Mouse (Mus musculus) midbrain, embryonic 11.5 days (tissue): ENCODE measurements around the gene Asf1a. TPM values are rescaled to one million over a fixed set of nuclear protein-coding genes. Genes with fewer than 3 reads are reported as not detected.

Experiments
- ATAC-seq: fragments of 200-750 bp; cut with Nextera tagmentation; 2 replicates; pipeline ENCODE4 v1.8.0; 2017; ENCODE audit warnings: moderate TSS enrichment, moderate library complexity; ENCODE audit not compliant: low FRiP score
- DNase-seq: peaks from one replicate; pipeline ENCODE4 v3.0.0; 2015; ENCODE audit warnings: low spot score; ENCODE audit errors: missing footprints
- H3K27ac ChIP-seq: fragments of 300-500 bp; sonication (generic); 2 replicates; pipeline ENCODE4 v1.5.1; 2014; ENCODE audit warnings: low read depth, low read length
- H3K27me3 ChIP-seq: fragments of 300-500 bp; sonication (generic); 2 replicates; pipeline ENCODE4 v1.6.1; 2014; ENCODE audit warnings: mild to moderate bottlenecking, low read length, moderate library complexity, mixed read lengths; ENCODE audit not compliant: control insufficient read depth, insufficient read depth
- H3K36me3 ChIP-seq: fragments of 300-500 bp; sonication (generic); 2 replicates; pipeline ENCODE4 v1.6.1; 2014; ENCODE audit warnings: mild to moderate bottlenecking, low read length, moderate library complexity, mixed read lengths; ENCODE audit not compliant: control insufficient read depth, insufficient read depth
- H3K4me1 ChIP-seq: fragments of 300-500 bp; sonication (generic); 2 replicates; pipeline ENCODE4 v1.6.1; 2014; ENCODE audit warnings: low read length; ENCODE audit not compliant: control insufficient read depth, insufficient read depth
- H3K4me2 ChIP-seq: fragments of 300-500 bp; sonication (generic); 2 replicates; pipeline ENCODE4 v1.6.1; 2014; ENCODE audit warnings: mild to moderate bottlenecking, moderate library complexity
- H3K4me3 ChIP-seq: fragments of 300-500 bp; sonication (generic); 2 replicates; pipeline ENCODE4 v1.5.1; 2014; ENCODE audit warnings: low read depth, low read length
- H3K9ac ChIP-seq: fragments of 300-500 bp; sonication (generic); 2 replicates; pipeline ENCODE4 v1.6.1; 2014; ENCODE audit warnings: low read length
- H3K9me3 ChIP-seq: fragments of 300-500 bp; sonication (generic); 2 replicates; pipeline ENCODE4 v1.6.1; 2016; ENCODE audit warnings: low read length; ENCODE audit not compliant: control insufficient read depth
- WGBS: fragments of 180-500 bp; shearing (Covaris S2); extraction: QIAGEN DNeasy Blood & Tissue Kit; methylation state at CpG from one replicate; pipeline ENCODE4 v1.1.7; 2014; 5-methylcytosine and 5-hydroxymethylcytosine counted together
- polyA plus RNA-seq: library from polyadenylated mRNA; unstranded; fragments of >200 nt; fragmentation: Nextera tagmentation; extraction: Ambion mirVana; gene quantifications from 2 replicates; pipeline ENCODE4 v1.2.1, GENCODE M21; 2014

The Asf1a gene
- polyA plus RNA-seq, result 178 and 194 TPM in 2 replicates

DNA sequence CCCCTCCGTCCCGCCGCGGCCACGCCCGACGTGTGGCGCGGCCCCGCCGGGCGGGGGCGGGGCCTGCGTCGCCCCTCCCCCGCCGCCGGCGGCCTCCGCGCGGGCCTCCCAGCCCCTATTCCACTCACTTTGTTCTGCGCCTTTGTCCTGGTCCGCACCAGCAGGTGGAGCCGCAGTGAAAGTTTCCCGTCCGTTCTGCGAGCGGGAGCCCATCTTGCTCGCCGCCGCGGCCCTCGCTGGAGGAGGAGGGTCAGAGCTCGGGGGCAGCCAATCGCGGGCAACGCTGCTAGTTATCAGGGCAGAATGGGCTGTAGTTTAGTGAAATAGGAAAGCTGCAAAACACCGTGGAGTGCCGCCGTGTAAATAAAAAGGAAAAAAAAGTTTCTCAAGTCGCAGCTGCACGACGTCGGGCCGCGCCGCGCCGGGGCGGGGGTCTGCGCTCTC, at the start of gene Asf1a:
Gene Asf1a (plus strand): TSS at position 81 of the 444 bp plus-strand sequence.
- under 1% methylated on average over 51 of the region's 52 CpGs for WGBS
- no peaks in the 10 kb centered on the region for H3K27me3 ChIP-seq
- peak within 1 kb of the TSS; percentile 73 for H3K4me3 ChIP-seq
- peaks cover 2% of the 10 kb centered on the region; the same call in 1 of the 2 replicates for H3K36me3 ChIP-seq
- DNase-seq (peak; percentile 98), ATAC-seq (peak; percentile 97)
- no peaks in the 10 kb centered on the region for H3K9me3 ChIP-seq
- H3K4me1 ChIP-seq, result peaks cover 18% of the 10 kb centered on the region
- H3K9ac ChIP-seq, result peak within 1 kb of the TSS; percentile 98
- H3K4me2 ChIP-seq, result peak within 1 kb of the TSS; percentile 68
- H3K27ac ChIP-seq, result peak within 1 kb of the TSS; percentile 98

DNA sequence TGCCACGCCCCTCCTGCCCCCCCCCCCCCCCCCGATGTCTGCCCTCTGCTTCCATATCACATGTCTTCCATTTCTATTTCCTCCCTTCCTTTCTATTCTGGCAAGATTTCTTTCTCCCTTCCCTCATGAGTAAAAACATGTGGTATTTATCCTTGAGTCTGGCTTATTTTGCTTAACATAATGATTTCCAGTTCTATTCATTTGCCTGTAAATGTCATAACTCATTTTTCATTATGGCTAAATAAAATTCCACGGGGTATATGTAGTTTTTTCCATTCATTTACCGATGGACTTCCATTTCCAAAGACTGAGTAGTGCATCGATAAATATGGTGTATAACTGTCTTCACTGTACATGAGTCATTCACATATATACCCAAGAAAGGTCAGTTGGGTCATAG, 34.6 kb upstream of the Asf1a start:
- no peak overlapping the region for H3K4me3 ChIP-seq
- no peaks in the 10 kb centered on the region for H3K4me1 ChIP-seq
- H3K9me3 ChIP-seq, result no peaks in the 10 kb centered on the region
- 88% methylated on average over 5 of the region's 5 CpGs for WGBS
- H3K27me3 ChIP-seq, result no peaks in the 10 kb centered on the region
- no peak overlapping the region for H3K9ac ChIP-seq
- DNase-seq (no peak), ATAC-seq (no peak)
- peaks cover 2% of the 10 kb centered on the region; the same call in 1 of the 2 replicates for H3K36me3 ChIP-seq
- no peak overlapping the region for H3K4me2 ChIP-seq
- no peak overlapping the region for H3K27ac ChIP-seq

DNA sequence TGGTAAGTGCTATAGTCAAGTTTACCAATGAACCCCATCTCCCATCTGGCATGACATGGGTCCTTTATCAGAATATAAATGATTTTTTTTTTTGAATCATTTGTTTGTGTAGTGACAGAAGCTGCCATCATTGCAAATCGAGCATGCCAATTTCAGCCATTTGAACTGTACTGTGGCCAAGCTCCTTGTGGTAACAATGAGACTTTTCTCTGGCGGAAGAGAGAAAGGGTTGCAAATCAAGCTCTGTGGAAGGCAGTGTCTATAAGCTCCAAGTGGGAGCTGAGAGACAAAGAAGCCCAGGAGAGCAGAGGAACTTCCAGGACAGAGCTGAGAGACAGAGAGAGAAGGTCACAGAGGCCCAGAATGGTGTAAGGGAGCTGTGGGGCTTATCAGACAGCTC, 31.0 kb upstream of the Asf1a start:
- WGBS, result 85% methylated on average over 2 of the region's 2 CpGs
- no peak for ATAC-seq
- Histone ChIP-seq H3K27ac (no peak overlapping the region), H3K9ac (no peak overlapping the region), H3K27me3 (no peaks in the 10 kb centered on the region), H3K36me3 (peaks cover 2% of the 10 kb centered on the region; the same call in 1 of the 2 replicates), H3K4me1 (no peaks in the 10 kb centered on the region), H3K4me3 (no peak overlapping the region), H3K4me2 (no peak overlapping the region), H3K9me3 (no peaks in the 10 kb centered on the region)
- DNase-seq, result no peak

DNA sequence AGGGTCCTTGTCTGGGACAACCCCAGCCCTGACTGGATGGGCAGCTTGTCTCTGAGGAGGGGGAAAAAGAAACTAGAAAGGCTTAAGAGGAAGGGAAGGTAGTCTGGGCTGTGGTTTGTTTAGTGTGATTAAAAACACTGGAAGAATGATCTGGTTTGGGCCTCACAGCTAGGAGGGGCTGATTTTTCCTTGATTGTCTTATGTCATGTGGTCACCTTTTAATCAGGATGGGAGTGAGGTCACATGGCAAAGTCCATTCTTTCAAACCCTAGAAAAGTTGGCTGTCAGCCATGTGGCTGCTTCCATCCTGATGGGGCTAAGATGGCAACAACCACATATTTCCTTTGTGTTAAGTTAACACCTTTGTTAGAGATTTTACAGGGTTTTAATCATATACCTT, 28.0 kb upstream of the Asf1a start:
- no peak for DNase-seq
- Histone ChIP-seq H3K4me1 (no peaks in the 10 kb centered on the region), H3K27ac (no peak overlapping the region), H3K4me2 (no peak overlapping the region), H3K9ac (no peak overlapping the region), H3K27me3 (no peaks in the 10 kb centered on the region), H3K4me3 (no peak overlapping the region), H3K36me3 (no peaks in the 10 kb centered on the region), H3K9me3 (no peaks in the 10 kb centered on the region)
- no peak for ATAC-seq

DNA sequence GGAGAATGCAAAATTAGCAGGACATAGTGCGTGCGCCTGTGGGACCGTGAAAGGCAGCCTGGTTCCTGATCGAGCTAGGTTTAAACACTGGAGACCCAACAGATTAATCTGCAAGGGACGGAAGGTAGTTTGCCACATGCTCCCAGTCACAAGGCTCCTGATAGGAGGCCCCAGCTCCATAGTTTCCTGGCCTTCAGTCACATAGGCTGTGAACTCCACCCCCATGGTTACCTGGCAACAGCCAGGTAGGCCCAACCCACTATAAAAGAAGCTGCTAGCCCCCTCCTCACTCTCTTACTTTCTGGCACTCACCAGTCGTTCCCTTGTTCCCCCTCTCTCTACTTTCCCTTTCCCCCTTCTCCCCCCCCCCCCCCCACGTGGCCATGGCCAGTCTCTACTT, 16.4 kb upstream of the Asf1a start:
- Histone ChIP-seq H3K4me3 (no peak overlapping the region), H3K4me2 (peak overlapping the region; percentile 43; the same call in 1 of the 2 replicates), H3K27ac (no peak overlapping the region), H3K27me3 (no peaks in the 10 kb centered on the region), H3K36me3 (no peaks in the 10 kb centered on the region), H3K4me1 (peaks cover 6% of the 10 kb centered on the region; the same call in 1 of the 2 replicates), H3K9ac (no peak overlapping the region), H3K9me3 (no peaks in the 10 kb centered on the region)
- ATAC-seq, result peak; percentile 70
- WGBS, result 31% methylated on average over 7 of the region's 7 CpGs
- no peak for DNase-seq

DNA sequence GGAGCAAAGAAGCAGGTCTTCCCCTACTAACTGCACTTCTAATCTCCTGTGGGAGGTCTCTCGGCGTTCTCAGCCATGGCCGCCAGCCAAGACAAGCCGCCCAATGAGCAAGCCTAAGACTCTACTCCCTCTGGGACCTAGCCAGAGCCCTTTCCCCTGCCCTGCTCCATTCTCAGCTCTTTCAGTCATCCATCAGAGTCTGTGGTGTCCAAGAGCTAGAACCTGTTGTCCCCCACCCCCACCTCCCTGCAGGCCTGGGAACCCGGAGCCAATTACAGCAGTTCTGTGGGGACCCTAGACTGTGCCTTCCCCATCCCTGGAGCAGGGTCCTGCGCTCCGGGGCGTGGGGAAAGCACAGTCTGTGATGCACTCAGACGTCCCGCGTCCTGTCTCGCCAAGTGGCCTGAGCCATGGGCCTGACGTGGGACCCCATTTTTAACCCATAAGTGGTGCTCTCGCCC, 15.9 kb upstream of the Asf1a start:
- peak overlapping the region; percentile 43 for H3K4me2 ChIP-seq
- ATAC-seq, result peak; percentile 76
- H3K4me3 ChIP-seq, result peak overlapping the region; percentile 22
- H3K4me1 ChIP-seq, result peaks cover 6% of the 10 kb centered on the region; the same call in 1 of the 2 replicates
- H3K36me3 ChIP-seq, result no peaks in the 10 kb centered on the region
- no peaks in the 10 kb centered on the region for H3K27me3 ChIP-seq
- DNase-seq, result peak; percentile 89
- H3K27ac ChIP-seq, result no peak overlapping the region
- peak overlapping the region; percentile 36; the same call in 1 of the 2 replicates for H3K9ac ChIP-seq
- whole genome bisulfite sequencing, result 9% methylated on average over 14 of the region's 14 CpGs
- no peaks in the 10 kb centered on the region for H3K9me3 ChIP-seq

DNA sequence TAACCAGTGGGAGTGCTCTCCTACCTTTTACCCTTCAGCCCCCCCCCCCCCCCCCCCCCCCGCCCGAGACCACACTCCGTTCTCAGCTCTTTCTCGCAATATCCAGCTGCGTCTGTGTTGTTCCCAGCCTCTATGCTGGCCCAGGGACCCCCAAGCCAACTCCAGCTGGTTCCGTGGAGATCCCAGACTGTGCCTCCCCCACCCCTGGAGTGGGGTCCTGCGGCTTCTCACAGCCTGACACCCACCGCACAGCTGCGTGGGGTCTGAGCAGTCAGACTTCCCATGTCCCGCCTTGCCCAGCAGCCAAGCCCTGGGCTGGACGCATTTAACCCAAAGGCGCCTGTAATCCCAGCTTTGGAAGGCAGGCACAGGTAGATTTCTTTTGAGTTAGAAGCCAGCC, 15.5 kb upstream of the Asf1a start:
- WGBS, result 30% methylated on average over 10 of the region's 12 CpGs
- DNase-seq (no peak), ATAC-seq (peak; percentile 75)
- Histone ChIP-seq H3K27ac (no peak overlapping the region), H3K4me1 (peaks cover 6% of the 10 kb centered on the region; the same call in 1 of the 2 replicates), H3K4me2 (peak overlapping the region; percentile 43), H3K4me3 (peak overlapping the region; percentile 22; the same call in 1 of the 2 replicates), H3K27me3 (no peaks in the 10 kb centered on the region), H3K9ac (no peak overlapping the region; the same call in 1 of the 2 replicates), H3K9me3 (no peaks in the 10 kb centered on the region), H3K36me3 (no peaks in the 10 kb centered on the region)

DNA sequence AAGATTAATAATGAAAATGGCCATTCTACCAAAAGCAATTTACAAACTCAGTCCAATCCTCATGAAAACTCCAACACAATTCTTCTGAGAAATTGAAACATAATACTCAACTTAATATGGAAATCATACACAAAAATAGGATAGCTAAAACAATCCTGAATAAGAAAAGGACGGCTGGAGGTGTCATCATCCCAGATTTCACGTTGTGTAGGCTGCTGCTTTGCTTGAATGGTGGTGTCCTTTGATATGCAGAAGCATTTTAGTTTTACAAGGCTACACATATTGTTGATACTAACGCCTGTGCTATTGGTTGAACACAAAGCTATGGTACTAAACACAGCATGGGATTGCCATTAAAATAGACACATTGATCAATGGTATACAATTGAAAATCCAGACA, 10.8 kb upstream of the Asf1a start:
- DNase-seq (no peak), ATAC-seq (no peak)
- Histone ChIP-seq H3K4me3 (no peak overlapping the region), H3K4me2 (no peak overlapping the region), H3K9me3 (no peaks in the 10 kb centered on the region), H3K27ac (no peak overlapping the region), H3K27me3 (no peaks in the 10 kb centered on the region), H3K4me1 (peaks cover 4% of the 10 kb centered on the region; the same call in 1 of the 2 replicates), H3K36me3 (no peaks in the 10 kb centered on the region), H3K9ac (no peak overlapping the region)
- 65% methylated on average over 3 of the region's 3 CpGs for WGBS

DNA sequence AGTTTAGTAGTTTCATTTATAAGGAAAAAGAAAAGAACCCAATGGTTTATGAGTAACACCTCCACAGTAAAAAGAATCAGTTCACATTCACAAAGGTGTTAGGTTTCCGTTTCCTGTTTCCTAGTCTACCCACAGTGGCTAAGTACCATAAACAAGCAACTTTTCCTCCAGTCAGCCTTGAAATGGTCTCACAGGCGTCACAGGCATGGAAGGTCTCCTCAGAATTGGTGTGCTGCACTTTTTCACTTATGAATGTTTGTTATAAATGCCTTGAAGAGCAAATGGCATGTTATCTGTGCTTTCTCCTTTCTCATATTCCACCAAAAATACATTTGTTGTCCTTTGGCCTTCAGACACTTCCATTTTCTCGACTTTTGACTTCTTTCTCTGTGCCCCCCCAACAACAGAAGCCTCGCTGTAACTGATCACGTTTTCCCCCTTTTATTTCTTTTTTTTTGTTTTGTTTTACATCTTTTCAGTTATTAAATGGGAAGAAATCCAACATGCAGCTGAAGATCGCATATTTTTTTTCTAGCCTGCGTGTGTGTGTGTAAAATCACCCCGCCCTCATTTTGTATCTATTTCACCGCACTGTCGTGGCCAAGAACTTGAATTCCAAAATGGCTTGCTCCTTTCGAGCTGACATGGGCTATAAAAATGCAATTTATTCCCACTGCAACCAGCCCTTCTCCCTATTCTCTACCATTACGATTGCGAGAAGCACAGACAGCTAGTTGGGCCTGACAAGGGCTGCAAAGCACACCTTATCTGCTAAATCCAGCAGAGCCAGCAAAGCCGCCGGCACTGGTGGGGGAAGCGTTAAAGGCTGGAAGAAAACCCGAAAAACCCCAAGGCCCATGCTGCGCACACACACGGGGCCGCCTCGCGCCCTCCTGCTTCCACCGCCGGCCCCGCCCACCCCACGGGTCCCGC, 547 bp upstream of the Asf1a start:
- no peak for DNase-seq
- Histone ChIP-seq H3K27ac (peak overlapping the region; percentile 61), H3K27me3 (no peaks in the 10 kb centered on the region), H3K9me3 (no peaks in the 10 kb centered on the region), H3K4me3 (peak overlapping the region; percentile 73), H3K36me3 (peaks cover 2% of the 10 kb centered on the region; the same call in 1 of the 2 replicates), H3K9ac (peak overlapping the region; percentile 70), H3K4me2 (peak overlapping the region; percentile 68), H3K4me1 (peaks cover 16% of the 10 kb centered on the region)
- whole genome bisulfite sequencing, result 11% methylated on average over 27 of the region's 27 CpGs
- ATAC-seq, result no peak; the same call in 1 of the 2 replicates
